Mouse (Mus musculus) C2C12 (cell line): ENCODE results near the gene Zc3h12a.

Experiments
- CEBPB ChIP-seq: IDR thresholded peaks from one replicate; pipeline ENCODE4 v1.6.1; 2011; ENCODE audit warnings: low read depth, mild to moderate bottlenecking, control low read depth, moderate library complexity
- CTCF ChIP-seq: IDR thresholded peaks from one replicate; pipeline ENCODE4 v1.5.1; 2011; ENCODE audit not compliant: control insufficient read depth, insufficient read depth, insufficient read length
- MAX ChIP-seq: IDR thresholded peaks from one replicate; pipeline ENCODE4 v1.6.1; 2011; ENCODE audit warnings: mild to moderate bottlenecking, control low read depth
- MYOD1 ChIP-seq: IDR thresholded peaks from one replicate; pipeline ENCODE4 v1.6.1; 2011; ENCODE audit warnings: low read depth; ENCODE audit not compliant: control insufficient read depth, insufficient read length
- MYOG ChIP-seq: IDR thresholded peaks from one replicate; pipeline ENCODE4 v1.6.1; 2011; ENCODE audit not compliant: control insufficient read depth, insufficient read length; ENCODE audit errors: extremely low read depth
- USF1 ChIP-seq: IDR thresholded peaks from one replicate; pipeline ENCODE4 v1.6.1; 2011; ENCODE audit warnings: low read depth, mild to moderate bottlenecking, control low read depth, moderate library complexity

- no peak for TF ChIP-seq CEBPB
- TF ChIP-seq CTCF: peak; percentile 59
- no peak for TF ChIP-seq USF1
- TF ChIP-seq MYOG: no peak
- TF ChIP-seq MYOD1: no peak
- TF ChIP-seq MAX: no peak
Observed at GRCm38 (mm10) chr4:125099458-125099857, 28.2 kb downstream of the Zc3h12a start.
